Mouse (Mus musculus) heart, adult 11 months (tissue): ENCODE data around the gene Olfr555.
A peak's percentile ranks its signal among the peaks of the same experiment; 100 is the strongest.
"Not testable (repeated sequence)": the region's sequence is repeated elsewhere in the genome, so short reads cannot be mapped to it uniquely, and the experiment has no call there.

Source experiments
- DNase-seq: peaks from one replicate; pipeline ENCODE4 v3.0.0; 2022

Gene Olfr555

DNA sequence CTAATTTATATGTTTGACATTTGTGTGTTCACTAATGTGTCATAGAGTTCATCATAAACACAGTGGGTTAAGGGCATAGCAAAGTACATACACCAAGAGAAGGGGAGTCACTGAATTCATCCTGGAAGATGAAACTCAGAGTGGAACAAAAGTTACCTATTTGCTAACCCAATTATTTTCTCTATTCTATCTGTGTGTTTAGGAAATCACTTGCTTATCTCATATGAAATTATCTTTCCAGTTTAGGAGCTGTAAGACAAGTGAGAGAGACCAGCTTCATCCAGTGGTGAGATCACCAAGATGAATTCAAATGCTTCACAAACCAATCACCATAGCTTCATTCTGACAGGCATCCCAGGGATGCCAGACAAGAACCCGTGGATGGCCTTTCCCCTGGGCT lies at the start of gene Olfr555:
TSS of gene Olfr555 (plus strand) at position 301 of the 400 bp plus-strand sequence.
- no peak for DNase-seq

GRCm38 (mm10) chr7:102618118-102618517 lies 40.5 kb upstream of the Olfr555 start, which contains the start of gene Olfr553:
Gene Olfr553 (minus strand): TSS chr7:102618218.
- no peak for DNase-seq

DNA sequence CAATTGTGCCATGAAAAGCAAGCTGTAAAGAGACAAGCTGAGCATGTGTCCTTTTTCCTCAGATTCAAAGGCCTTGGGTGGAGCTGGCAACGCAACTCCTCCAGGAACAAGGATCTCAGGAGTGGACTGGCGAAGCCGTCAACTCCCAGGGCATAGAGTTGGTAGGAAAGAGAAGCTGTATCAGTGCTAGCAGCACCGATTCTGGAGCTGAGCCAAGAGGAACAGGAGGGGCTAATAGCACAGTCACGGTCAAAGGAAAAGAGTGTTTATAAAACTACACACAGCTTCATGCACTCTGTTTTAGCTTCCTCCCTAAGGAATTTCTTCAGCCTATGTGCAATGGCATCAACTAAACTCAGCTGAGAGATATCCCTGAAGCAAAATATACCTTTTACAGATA lies 39.0 kb upstream of the Olfr555 start:
- peak; percentile 92 for DNase-seq

DNA sequence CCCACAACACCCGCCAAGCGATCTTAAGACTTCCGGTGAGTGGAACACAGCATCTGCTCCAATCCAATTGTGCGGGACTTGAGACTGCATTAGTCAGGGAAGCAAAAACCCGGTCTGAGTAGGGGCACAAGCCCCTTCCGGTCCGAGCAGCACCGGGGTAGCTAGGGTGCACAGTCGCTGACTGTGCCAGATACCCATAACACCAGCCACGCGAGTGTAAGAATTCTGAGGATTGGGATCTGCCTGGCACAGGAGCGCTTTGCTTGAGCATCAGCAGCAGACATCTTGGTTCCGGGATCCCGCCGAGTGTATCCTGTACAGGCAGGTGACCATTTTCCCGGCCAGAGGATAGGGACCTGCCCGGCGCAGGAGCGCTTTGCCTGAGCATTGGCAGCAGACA lies 38.3 kb upstream of the Olfr555 start:
- DNase-seq, result not testable (repeated sequence)

DNA sequence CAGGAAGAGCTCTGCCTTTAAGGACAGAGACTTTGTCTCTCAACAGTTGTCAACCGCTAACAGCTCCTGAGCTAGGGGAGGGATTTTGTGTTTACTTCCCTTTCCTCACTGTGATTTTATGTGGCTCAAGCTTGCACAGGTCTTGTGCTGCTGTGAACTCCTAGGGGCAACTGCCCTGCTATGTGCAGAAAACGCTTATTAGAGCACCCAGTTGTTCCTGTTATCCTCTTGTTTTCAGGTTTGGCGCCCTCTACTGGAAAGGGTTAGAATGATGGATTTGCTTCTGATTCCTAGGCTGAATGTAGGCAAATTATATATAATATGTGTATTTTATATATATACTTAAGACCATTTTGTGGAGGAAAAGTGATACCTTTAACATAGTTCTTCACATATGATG lies 22.0 kb upstream of the Olfr555 start:
- DNase-seq, result no peak

DNA sequence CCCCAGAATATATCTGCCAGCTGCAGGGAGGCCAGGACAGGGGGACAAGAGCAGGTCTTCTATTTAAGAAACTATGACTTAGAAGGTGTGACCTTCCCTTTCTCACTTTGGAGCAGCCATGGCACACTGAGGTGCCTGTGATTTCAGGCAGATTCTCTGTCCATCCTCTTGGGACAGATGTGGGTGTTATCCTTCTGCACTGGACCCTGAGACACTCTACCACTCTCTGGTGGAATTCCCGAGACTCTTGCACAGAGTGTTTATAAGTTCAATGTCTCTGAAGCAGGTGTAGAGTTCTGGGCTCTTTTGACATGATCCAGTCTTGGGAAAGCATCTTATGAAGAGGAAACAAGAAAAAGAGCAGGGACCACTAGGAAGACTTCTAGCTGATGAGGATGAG lies 20.5 kb upstream of the Olfr555 start, which contains the start of gene Olfr554:
TSS of gene Olfr554 (plus strand) at position 301 of the 400 bp plus-strand sequence.
- no peak for DNase-seq

DNA sequence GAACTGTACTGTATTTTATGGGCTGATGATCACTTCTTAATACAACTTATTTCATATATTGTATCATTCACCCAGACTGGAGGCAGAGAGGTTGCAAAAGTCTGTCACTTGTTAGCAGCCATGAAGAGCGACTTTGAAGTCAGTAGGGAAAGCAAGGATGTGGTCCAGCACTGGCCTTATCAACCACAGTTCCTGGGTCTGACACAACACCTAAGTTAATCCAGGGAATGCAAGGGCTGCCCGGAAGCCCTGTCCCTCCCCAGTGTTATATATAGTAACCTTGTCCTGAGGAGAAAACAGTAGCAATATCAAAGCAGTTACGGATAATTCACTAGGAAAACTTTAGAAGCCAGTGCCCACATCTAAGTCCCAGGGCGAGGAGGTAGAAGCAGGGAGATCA lies 13.7 kb upstream of the Olfr555 start:
- DNase-seq, result peak; percentile 85

DNA sequence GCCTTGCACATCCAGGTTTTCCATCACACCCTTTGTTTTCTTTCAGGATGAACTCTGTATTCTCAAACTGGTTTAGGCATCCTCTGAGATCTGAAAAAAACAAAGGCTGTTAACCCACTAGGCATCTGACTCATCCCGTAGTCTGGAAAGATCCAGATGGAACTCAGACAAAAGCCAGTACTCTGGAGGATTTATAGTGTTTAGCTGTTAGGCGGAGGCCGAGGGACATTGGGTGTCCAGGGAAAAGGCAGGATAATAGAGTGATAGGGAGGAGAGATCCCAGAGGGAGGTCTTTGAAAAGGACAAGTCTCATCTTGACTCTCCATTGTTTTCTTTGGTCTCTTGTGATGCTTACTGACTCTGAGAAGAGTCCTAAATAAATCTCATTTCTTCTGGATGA lies 6.0 kb downstream of the Olfr555 start, which contains the start of gene Olfr556:
TSS of gene Olfr556 (plus strand) at position 301 of the 400 bp plus-strand sequence.
- no peak for DNase-seq

DNA sequence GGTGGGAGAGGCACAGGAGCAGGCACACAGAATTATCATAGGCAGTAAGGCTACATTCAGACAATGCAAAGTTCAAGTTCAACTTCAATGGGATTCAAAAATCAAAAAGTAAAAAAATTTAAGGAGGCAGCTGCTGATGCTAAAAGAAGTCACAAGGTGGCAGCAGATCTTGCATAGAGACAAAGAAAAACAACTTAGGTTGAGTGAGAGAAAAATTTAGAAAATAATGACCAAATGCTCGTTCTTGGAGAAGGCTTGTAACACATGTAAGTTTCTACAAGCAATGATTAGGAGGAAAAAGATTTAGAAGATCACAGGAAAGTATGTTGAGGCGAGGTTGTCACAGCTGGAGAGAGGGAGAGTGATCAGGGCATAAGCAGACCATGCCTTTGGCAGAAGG lies 6.8 kb downstream of the Olfr555 start:
- no peak for DNase-seq

DNA sequence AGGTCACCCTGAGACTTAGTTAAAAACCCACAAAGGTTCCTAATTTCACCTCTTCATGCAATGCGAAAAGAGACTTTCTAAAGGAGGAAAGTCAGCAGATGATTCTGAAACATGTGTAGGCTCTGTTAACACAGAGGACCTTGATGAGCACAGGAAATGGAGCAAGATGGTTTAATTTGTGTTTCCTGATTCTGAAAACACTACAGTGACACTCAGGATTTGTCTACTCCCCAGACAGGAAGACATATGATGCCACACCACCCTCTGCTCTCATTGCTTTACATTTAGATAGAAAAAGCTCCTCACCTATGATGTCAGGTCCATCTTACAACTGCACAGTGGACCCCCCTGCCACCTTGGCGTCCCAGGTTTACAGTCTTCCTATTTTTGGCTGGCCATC lies 17.6 kb downstream of the Olfr555 start:
- DNase-seq, result no peak

DNA sequence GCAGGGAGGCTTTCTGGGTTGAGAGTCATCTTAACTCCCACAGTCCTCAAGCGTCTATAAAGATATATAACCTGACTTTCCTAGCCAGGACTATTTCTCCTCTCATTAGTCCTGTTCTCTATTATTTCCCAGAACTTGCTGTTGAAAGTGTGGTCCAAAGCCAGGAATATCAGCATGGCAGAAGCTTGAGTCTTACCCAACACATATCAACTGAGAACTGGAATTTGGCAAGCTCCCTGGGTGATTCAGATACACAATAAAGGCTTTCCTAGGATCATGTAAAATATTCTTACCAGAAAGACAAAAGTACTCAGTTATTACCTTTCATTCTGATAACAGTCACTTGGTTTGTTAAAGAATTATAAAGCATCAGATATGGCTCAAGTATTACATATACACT lies 23.3 kb downstream of the Olfr555 start:
- no peak for DNase-seq

DNA sequence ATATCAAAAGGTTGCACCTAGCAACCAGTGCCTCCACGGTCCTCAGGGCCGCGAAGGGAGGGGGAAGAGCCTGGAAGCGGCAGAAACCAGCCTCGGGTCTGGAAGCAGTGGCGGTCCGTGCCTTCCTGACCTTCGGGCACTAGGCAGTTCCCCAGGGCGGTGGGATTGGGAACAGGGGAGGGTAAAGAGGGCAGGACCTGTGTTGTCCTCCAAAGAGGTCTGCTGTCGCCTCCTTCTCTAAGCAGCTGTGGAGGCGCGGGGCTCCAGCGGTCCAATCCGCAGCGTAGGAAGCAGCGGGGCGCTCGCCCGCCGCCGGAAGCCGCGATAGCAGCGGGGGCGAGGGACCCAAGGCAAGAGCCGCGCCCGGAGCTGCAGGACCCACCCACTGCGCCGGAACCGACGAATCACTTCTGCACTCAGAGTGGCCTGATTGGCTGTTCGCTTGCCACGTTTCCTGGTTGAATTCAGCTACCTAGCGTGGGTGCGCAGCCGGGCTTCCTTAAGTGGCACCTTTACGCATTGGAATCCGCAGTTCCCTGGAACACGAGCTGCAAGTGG lies 28.4 kb downstream of the Olfr555 start, which contains the start of gene Trim68:
TSS of gene Trim68 (minus strand) at position 384 of the 558 bp plus-strand sequence.
- DNase-seq, result peak; percentile 100

DNA sequence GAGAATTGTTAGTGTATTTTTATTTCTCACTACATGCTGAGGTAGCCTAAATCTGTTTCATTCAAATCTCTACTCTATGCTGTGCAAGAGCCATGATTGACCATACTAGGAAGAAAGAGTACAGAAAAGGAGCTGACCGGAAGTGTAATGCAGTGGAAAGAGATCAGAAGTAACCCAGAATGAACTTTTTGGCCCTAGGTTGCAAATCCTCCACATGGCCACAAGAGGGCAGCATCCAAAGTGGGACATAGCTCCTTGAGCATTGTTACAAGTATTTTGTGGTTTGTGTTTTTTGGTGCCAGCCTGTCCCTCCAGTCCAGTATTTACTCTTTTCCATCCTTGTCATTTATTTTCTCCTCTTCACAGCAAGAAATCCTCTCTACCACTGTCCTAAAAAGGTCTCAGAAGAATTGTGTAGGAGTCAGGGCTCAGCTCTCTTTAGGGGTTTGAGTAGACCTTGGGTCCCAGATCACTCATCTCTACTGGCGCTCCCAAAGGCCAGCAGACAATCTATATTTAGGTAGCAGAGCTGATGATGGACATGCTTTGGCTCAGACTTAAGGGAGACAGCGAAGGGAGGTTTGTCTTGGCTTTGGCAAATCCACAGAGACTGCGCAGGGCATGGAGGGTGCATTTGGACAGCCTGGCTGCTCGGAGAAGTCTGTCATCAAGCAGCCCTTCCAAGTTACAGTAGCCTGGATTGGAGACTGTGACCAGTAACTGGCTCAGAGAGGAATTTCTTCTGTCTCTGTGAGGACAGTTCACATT lies 36.9 kb downstream of the Olfr555 start, which contains the start of gene Olfr557:
TSS of gene Olfr557 (plus strand) at position 553 of the 768 bp plus-strand sequence.
- DNase-seq, result peak; percentile 94

DNA sequence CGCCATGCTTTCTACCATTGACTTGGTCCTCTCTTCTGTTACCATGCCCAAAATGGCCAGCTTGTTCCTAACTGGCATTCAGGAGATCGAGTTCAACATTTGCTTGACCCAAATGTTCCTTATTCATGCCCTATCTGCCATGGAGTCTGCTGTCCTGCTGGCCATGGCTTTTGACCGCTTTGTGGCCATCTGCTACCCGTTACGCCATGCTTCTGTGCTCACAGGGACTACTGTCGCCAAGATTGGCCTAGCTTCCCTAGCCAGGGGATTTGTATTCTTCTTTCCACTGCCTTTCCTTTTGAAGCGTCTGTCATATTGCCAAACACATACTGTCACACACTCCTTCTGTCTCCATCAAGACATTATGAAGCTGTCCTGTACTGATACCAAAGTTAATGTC lies 39.8 kb downstream of the Olfr555 start:
- DNase-seq, result no peak

DNA sequence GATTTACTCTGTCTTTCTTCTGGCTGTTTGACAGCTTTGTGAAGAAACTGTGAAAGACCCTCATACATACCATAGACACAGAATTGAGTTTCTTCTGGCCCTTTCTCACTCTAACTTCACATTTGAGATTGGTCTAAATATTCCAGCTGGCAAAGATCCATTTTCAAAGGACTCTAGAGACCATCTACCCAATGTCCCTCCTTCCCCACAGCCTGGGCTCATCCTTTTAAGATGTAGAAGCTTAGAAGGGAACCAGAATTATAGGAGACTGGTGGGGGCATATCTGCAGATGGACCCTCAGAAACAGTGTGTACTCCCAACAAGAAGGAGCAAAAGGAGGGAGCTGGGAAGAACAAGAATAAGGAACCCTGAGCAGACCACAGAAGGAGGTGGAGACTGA lies 43.3 kb downstream of the Olfr555 start, which contains the start of gene Olfr558:
TSS of gene Olfr558 (plus strand) at position 301 of the 400 bp plus-strand sequence.
- DNase-seq, result no peak
